Mouse (Mus musculus) heart, postnatal 0 days (tissue): Measurements from ENCODE around the gene Tep1.

ENCODE experiments used
- CTCF ChIP-seq: IDR thresholded peaks from 2 replicates; pipeline ENCODE4 v1.5.1; 2016; ENCODE audit warnings: antibody characterized with exemption, control low read depth, low read depth
- EP300 ChIP-seq: IDR thresholded peaks from 2 replicates; pipeline ENCODE4 v1.6.1; 2016; ENCODE audit warnings: antibody characterized with exemption, low read depth

DNA sequence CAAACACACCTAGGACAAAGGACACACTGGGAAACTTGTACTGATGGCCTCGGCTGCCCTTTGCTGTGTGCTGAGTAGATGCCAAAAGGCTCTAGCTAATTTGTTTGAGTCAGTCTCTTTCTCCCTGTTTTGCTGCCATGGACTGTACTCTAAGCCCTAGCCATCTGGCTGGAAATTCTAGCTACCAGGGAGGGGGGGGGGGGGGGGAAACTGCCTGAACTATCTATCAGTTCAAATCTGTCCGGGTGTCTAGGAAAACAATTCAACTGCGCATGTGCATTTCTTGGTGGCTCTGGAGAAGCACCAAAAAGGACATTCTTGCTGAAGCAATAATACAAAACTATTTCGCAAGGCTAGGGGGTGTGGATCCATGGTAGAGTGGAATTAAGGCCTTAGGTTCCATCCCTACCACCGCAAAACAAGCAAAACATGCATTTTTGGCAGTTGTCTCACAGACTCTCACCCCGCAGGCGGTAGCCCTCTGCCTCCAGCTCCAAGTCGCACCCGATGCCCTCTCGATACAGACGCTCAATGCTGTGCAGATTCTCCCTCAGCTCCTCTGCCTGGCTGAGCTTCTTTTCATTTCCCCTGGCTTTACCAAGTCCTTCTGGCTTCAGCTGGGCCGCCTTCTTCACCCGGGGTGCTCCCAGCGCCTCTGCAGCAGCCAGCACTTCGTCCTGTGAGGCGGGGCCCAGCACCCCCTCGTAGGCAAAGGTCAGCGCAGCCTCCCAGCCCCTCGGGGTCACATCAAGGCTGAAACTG lies 25.8 kb upstream of the Tep1 start:
- no peak for TF ChIP-seq CTCF
- TF ChIP-seq EP300 = no peak
